Mouse (Mus musculus): Measurements from ENCODE around the gene Gins2. TPM values are rescaled to one million over a fixed set of nuclear protein-coding genes. Genes with fewer than 3 reads are reported as not detected.

The Gins2 gene
- total RNA-seq (2023): 10.4 and 19.8 TPM in 2 replicates

DNA sequence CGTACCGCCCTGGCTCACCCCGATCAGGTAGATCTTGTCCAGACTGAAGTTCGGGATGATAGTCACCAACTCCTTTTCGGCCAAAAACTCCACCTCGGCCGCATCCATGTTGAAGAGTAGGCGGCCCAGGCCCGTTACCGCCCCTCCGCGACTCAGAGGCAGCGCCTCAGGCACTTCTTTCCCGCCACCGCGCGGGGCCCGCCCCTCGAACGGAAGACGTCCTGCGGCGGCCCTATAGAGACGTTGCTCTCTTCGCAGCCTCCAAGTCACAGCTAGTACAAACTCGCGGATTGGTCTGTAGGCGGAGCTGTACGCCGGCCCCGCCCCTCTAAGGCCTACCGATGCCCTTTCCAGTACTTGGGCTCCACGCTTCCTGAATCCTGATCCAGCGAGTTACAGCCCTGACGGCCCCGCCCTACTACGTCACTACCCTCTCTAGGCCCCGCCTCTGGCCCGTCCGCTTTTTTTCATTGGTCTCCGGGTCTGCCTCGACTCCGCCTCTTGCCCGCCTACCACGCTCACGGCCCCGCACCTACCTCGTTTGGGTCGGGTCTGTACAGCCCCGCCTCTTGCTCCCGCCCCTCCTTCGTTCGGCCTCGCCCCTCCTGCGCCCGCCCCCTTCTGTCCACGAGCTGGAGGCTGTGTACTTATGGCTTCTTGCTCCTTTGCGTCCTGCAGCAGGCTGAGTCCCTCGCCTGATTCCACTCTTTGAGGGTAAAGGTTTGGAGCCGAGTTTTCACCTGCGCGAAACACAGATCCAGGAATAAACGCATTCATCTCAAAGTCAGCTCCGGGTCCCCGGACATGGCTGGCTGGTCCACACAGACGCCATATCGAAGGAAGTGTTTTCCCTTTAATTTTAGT lies at the start of gene Gins2:
Gene Gins2, minus strand, starts transcription at position 397 of the 864 bp plus-strand sequence.

Other genes with a start within 250 kb of the Gins2 start
- gene 1190005I06Rik, start 58.3 kb upstream of the Gins2 start, total RNA-seq (2023): not detected in 2 replicates
- not detected in 2 replicates for gene Gm27021, start 78.8 kb upstream of the Gins2 start, total RNA-seq (2023)
- 356 and 399 TPM in 2 replicates for gene Cox4i1, start 78.9 kb upstream of the Gins2 start, total RNA-seq (2023)
- gene Emc8, start 79.3 kb upstream of the Gins2 start, total RNA-seq (2023): 18.8 and 29.8 TPM in 2 replicates
- 65.3 and 75.5 TPM in 2 replicates for gene Irf8, start 147.1 kb upstream of the Gins2 start, total RNA-seq (2023)